Mouse (Mus musculus) spleen, adult 2 months (tissue): ENCODE data around the gene Osbp2.

Experiments
- CTCF ChIP-seq: fragments of 200-500 bp; IDR thresholded peaks from 2 replicates; pipeline ENCODE4 v1.5.1; 2011; ENCODE audit warnings: mild to moderate bottlenecking, inconsistent platforms; ENCODE audit not compliant: insufficient read depth, insufficient read length, insufficient replicate concordance; ENCODE audit errors: extremely low read depth
- POLR2A ChIP-seq: fragments of 200-500 bp; IDR thresholded peaks from 2 replicates; pipeline ENCODE4 v1.6.1; 2011; ENCODE audit warnings: low read depth, low read length, inconsistent platforms

GRCm38 (mm10) chr11:3894406-3895281 lies 30.9 kb upstream of the Osbp2 start, which contains the start of the genes 4921536K21Rik and Dusp18:
- TF ChIP-seq CTCF (no peak), POLR2A (no peak)
